Mouse (Mus musculus) liver, embryonic 12.5 days (tissue): ENCODE results near the gene Gm29427. TPM values are rescaled to one million over a fixed set of nuclear protein-coding genes. Genes with fewer than 3 reads are reported as not detected.
"Not testable (repeated sequence)": the region's sequence is repeated elsewhere in the genome, so short reads cannot be mapped to it uniquely, and the experiment has no call there.

ENCODE experiments used
- ATAC-seq: fragments of 200-750 bp; cut with Nextera tagmentation; 2 replicates; pipeline ENCODE4 v1.8.0; 2017; ENCODE audit warnings: moderate number of reproducible peaks, mild to moderate bottlenecking, moderate library complexity
- H3K27ac ChIP-seq: fragments of 300-500 bp; sonication (generic); 2 replicates; pipeline ENCODE4 v1.5.1; 2016; ENCODE audit warnings: mild to moderate bottlenecking
- H3K27me3 ChIP-seq: fragments of 300-500 bp; sonication (generic); replicated peaks from 2 replicates; pipeline ENCODE4 v1.6.1; 2016; ENCODE audit warnings: mild to moderate bottlenecking, moderate library complexity
- H3K36me3 ChIP-seq: fragments of 300-500 bp; sonication (generic); 2 replicates; pipeline ENCODE4 v1.6.1; 2016; ENCODE audit warnings: mild to moderate bottlenecking, moderate library complexity
- H3K4me1 ChIP-seq: fragments of 300-500 bp; sonication (generic); 2 replicates; pipeline ENCODE4 v1.6.1; 2016
- H3K4me2 ChIP-seq: fragments of 300-500 bp; sonication (generic); 2 replicates; pipeline ENCODE4 v1.6.1; 2016; ENCODE audit warnings: mild to moderate bottlenecking, moderate library complexity
- H3K4me3 ChIP-seq: fragments of 300-500 bp; sonication (generic); 2 replicates; pipeline ENCODE4 v1.5.1; 2016; ENCODE audit warnings: mild to moderate bottlenecking, moderate library complexity
- H3K9ac ChIP-seq: fragments of 300-500 bp; sonication (generic); 2 replicates; pipeline ENCODE4 v1.6.1; 2016; ENCODE audit warnings: mild to moderate bottlenecking, moderate library complexity
- H3K9me3 ChIP-seq: fragments of 300-500 bp; sonication (generic); replicated peaks from 2 replicates; pipeline ENCODE4 v1.6.1; 2016; ENCODE audit warnings: mild to moderate bottlenecking, moderate library complexity
- WGBS: fragments of 180-500 bp; shearing (Covaris S2); methylation state at CpG from one replicate; pipeline ENCODE4 v1.1.7; 2016; ENCODE audit not compliant: insufficient replicate concordance; 5-methylcytosine and 5-hydroxymethylcytosine counted together
- polyA plus RNA-seq: library from polyadenylated mRNA; unstranded; fragments of >200 nt; fragmentation: Nextera tagmentation; extraction: Ambion mirVana; gene quantifications from 2 replicates; pipeline ENCODE4 v1.2.1, GENCODE M21; 2016

Gene Gm29427
- polyA plus RNA-seq, 1 experiment from 2014 or later = not detected

- no peak overlapping the region for H3K4me2 ChIP-seq
- H3K27me3 ChIP-seq = no peaks in the 10 kb centered on the region
- no peak overlapping the region for H3K27ac ChIP-seq
- H3K9ac ChIP-seq = no peak overlapping the region
- peaks cover 96% of the 10 kb centered on the region for H3K36me3 ChIP-seq
- H3K9me3 ChIP-seq = no peaks in the 10 kb centered on the region
- no peak overlapping the region for H3K4me3 ChIP-seq
- WGBS = 69% methylated on average over 2 of the region's 2 CpGs
- no peak for ATAC-seq
- peaks cover 9% of the 10 kb centered on the region; the same call in 1 of the 2 replicates for H3K4me1 ChIP-seq
Observed at GRCm38 (mm10) chr1:130703613-130704012, 12.0 kb downstream of the Gm29427 start.

GRCm38 (mm10) chr1:130701976-130702375 lies 13.6 kb downstream of the Gm29427 start:
- H3K27ac ChIP-seq = no peak overlapping the region
- H3K36me3 ChIP-seq = peaks cover 96% of the 10 kb centered on the region
- no peaks in the 10 kb centered on the region for H3K27me3 ChIP-seq
- no peaks in the 10 kb centered on the region for H3K9me3 ChIP-seq
- H3K9ac ChIP-seq = no peak overlapping the region
- no peak for ATAC-seq
- 89% methylated on average over 11 of the region's 11 CpGs for WGBS
- H3K4me1 ChIP-seq = peaks cover 9% of the 10 kb centered on the region; the same call in 1 of the 2 replicates
- no peak overlapping the region for H3K4me3 ChIP-seq
- H3K4me2 ChIP-seq = no peak overlapping the region

GRCm38 (mm10) chr1:130699937-130700633 lies 15.5 kb downstream of the Gm29427 start:
- Histone ChIP-seq H3K9ac (no peak overlapping the region), H3K9me3 (no peaks in the 10 kb centered on the region), H3K4me2 (no peak overlapping the region), H3K27ac (no peak overlapping the region), H3K4me1 (peaks cover 9% of the 10 kb centered on the region; the same call in 1 of the 2 replicates), H3K4me3 (no peak overlapping the region), H3K36me3 (peaks cover 94% of the 10 kb centered on the region), H3K27me3 (no peaks in the 10 kb centered on the region)
- ATAC-seq = no peak
- 90% methylated on average over 10 of the region's 10 CpGs for WGBS

GRCm38 (mm10) chr1:130698601-130699000 lies 17.0 kb downstream of the Gm29427 start:
- ATAC-seq = no peak
- Histone ChIP-seq H3K27ac (no peak overlapping the region), H3K36me3 (peaks cover 86% of the 10 kb centered on the region), H3K4me3 (no peak overlapping the region), H3K4me1 (no peaks in the 10 kb centered on the region), H3K9ac (no peak overlapping the region), H3K27me3 (no peaks in the 10 kb centered on the region), H3K9me3 (no peaks in the 10 kb centered on the region), H3K4me2 (no peak overlapping the region)
- WGBS = 83% methylated on average over 5 of the region's 5 CpGs

GRCm38 (mm10) chr1:130683905-130684304 lies 31.7 kb downstream of the Gm29427 start:
- Histone ChIP-seq H3K27ac (no peak overlapping the region), H3K27me3 (no peaks in the 10 kb centered on the region), H3K4me2 (no peak overlapping the region), H3K9me3 (no peaks in the 10 kb centered on the region), H3K4me1 (no peaks in the 10 kb centered on the region), H3K36me3 (peaks cover 6% of the 10 kb centered on the region; the same call in 1 of the 2 replicates), H3K9ac (no peak overlapping the region), H3K4me3 (no peak overlapping the region)
- no peak for ATAC-seq
- 3% methylated on average over 1 of the region's 1 CpGs for WGBS

GRCm38 (mm10) chr1:130681656-130682413 lies 33.8 kb downstream of the Gm29427 start:
- no peak for ATAC-seq
- H3K27ac ChIP-seq = no peak overlapping the region
- H3K4me2 ChIP-seq = no peak overlapping the region
- no peaks in the 10 kb centered on the region for H3K4me1 ChIP-seq
- H3K9ac ChIP-seq = no peak overlapping the region
- WGBS = 60% methylated on average over 6 of the region's 6 CpGs
- no peaks in the 10 kb centered on the region for H3K9me3 ChIP-seq
- H3K36me3 ChIP-seq = no peaks in the 10 kb centered on the region
- H3K27me3 ChIP-seq = no peaks in the 10 kb centered on the region
- no peak overlapping the region for H3K4me3 ChIP-seq

- Histone ChIP-seq H3K4me1 (no peaks in the 10 kb centered on the region), H3K4me3 (no peak overlapping the region), H3K4me2 (no peak overlapping the region), H3K9me3 (no peaks in the 10 kb centered on the region), H3K27ac (no peak overlapping the region), H3K27me3 (no peaks in the 10 kb centered on the region), H3K36me3 (no peaks in the 10 kb centered on the region), H3K9ac (no peak overlapping the region)
- 42% methylated on average over 2 of the region's 2 CpGs for WGBS
- no peak for ATAC-seq
Observed at GRCm38 (mm10) chr1:130681075-130681474, 34.5 kb downstream of the Gm29427 start.

GRCm38 (mm10) chr1:130678551-130678950 lies 37.0 kb downstream of the Gm29427 start:
- no peak for ATAC-seq
- Histone ChIP-seq H3K4me3 (no peak overlapping the region), H3K9ac (no peak overlapping the region), H3K27ac (no peak overlapping the region), H3K4me2 (no peak overlapping the region), H3K4me1 (no peaks in the 10 kb centered on the region), H3K9me3 (no peaks in the 10 kb centered on the region), H3K36me3 (no peaks in the 10 kb centered on the region), H3K27me3 (no peaks in the 10 kb centered on the region)
- WGBS = 60% methylated on average over 2 of the region's 2 CpGs

- 58% methylated on average over 5 of the region's 5 CpGs for WGBS
- not testable (repeated sequence) for H3K4me3 ChIP-seq, H3K9ac ChIP-seq, H3K36me3 ChIP-seq, H3K27me3 ChIP-seq, ATAC-seq, H3K4me2 ChIP-seq, H3K27ac ChIP-seq, H3K9me3 ChIP-seq, H3K4me1 ChIP-seq
Observed at GRCm38 (mm10) chr1:130663576-130663975, 52.0 kb downstream of the Gm29427 start.

- Histone ChIP-seq H3K4me3 (no peak within 1 kb of the TSS), H3K36me3 (no peaks in the 10 kb centered on the region), H3K27me3 (no peaks in the 10 kb centered on the region), H3K27ac (no peak within 1 kb of the TSS), H3K4me2 (no peak within 1 kb of the TSS), H3K9ac (no peak within 1 kb of the TSS), H3K4me1 (no peaks in the 10 kb centered on the region), H3K9me3 (no peaks in the 10 kb centered on the region)
- ATAC-seq = peak; percentile 35; the same call in 1 of the 2 replicates
- 63% methylated on average over 3 of the region's 3 CpGs for WGBS
Observed at GRCm38 (mm10) chr1:130661454-130661853, 54.1 kb downstream of the Gm29427 start, which contains the start of gene C4bp. Gene C4bp, minus strand, starts transcription at chr1:130661632.

- H3K36me3 ChIP-seq, H3K9me3 ChIP-seq, H3K4me1 ChIP-seq, H3K27ac ChIP-seq, H3K9ac ChIP-seq, ATAC-seq, H3K27me3 ChIP-seq, H3K4me2 ChIP-seq, H3K4me3 ChIP-seq: not testable (repeated sequence)
- 38% methylated on average over 5 of the region's 5 CpGs for WGBS
Observed at GRCm38 (mm10) chr1:130659641-130660040, 56.0 kb downstream of the Gm29427 start.

GRCm38 (mm10) chr1:130644103-130644502 lies 71.5 kb downstream of the Gm29427 start:
- ATAC-seq = no peak
- H3K4me2 ChIP-seq = no peak overlapping the region
- no peaks in the 10 kb centered on the region for H3K36me3 ChIP-seq
- H3K4me3 ChIP-seq = no peak overlapping the region
- no peak overlapping the region for H3K27ac ChIP-seq
- 63% methylated on average over 4 of the region's 4 CpGs for WGBS
- H3K9me3 ChIP-seq = no peaks in the 10 kb centered on the region
- H3K27me3 ChIP-seq = no peaks in the 10 kb centered on the region
- no peak overlapping the region for H3K9ac ChIP-seq
- no peaks in the 10 kb centered on the region for H3K4me1 ChIP-seq
